Mouse (Mus musculus): ENCODE measurements around the gene C130050O18Rik. TPM values are rescaled to one million over a fixed set of nuclear protein-coding genes. Genes with fewer than 3 reads are reported as not detected.
A peak's percentile ranks its signal among the peaks of the same experiment; 100 is the strongest.
"Not testable (repeated sequence)": the region's sequence is repeated elsewhere in the genome, so short reads cannot be mapped to it uniquely, and the experiment has no call there.

Gene C130050O18Rik
- total RNA-seq, 2 experiments from 2014 or later = 0.24 to 0.28 TPM

GRCm38 (mm10) chr5:139378271-139378556, 26.9 kb upstream of the C130050O18Rik start:
- DNase-seq (ENCODE audit: extremely low spot score in 1 of 2, low spot score in 2 of 2) = no peak
- intact Hi-C loops (cut with DNase I) = no loop called here

- DNase-seq (ENCODE audit: extremely low spot score in 1 of 2, low spot score in 2 of 2) = peak in 1 of 2 experiments; percentile 85
- intact Hi-C loops (cut with DNase I) = no loop called here
These were observed 26.0 kb upstream of the C130050O18Rik start for GRCm38 (mm10) chr5:139378986-139379629.

GRCm38 (mm10) chr5:139379771-139380384, 25.2 kb upstream of the C130050O18Rik start:
- intact Hi-C loops (cut with DNase I) = no loop called here
- no peak for DNase-seq (ENCODE audit: extremely low spot score in 1 of 2, low spot score in 2 of 2)

GRCm38 (mm10) chr5:139380385-139381248, 24.5 kb upstream of the C130050O18Rik start:
- DNase-seq (ENCODE audit: extremely low spot score in 1 of 2, low spot score in 2 of 2) = peak; percentile 76 to 98
- intact Hi-C loops (cut with DNase I) = no loop called here

GRCm38 (mm10) chr5:139381586-139382513, 23.2 kb upstream of the C130050O18Rik start:
- DNase-seq (ENCODE audit: extremely low spot score in 1 of 2, low spot score in 2 of 2) = no peak
- intact Hi-C loops (cut with DNase I) = no loop called here

- intact Hi-C loops (cut with DNase I) = no loop called here
These were observed 22.3 kb upstream of the C130050O18Rik start for GRCm38 (mm10) chr5:139382760-139383159.

GRCm38 (mm10) chr5:139383234-139383633, 21.8 kb upstream of the C130050O18Rik start:
- intact Hi-C loops (cut with DNase I) = no loop called here
- DNase-seq (ENCODE audit: extremely low spot score in 1 of 2, low spot score in 2 of 2) = no peak

More at GRCm38 (mm10) chr5:139382760-139383159, 22.3 kb upstream of the C130050O18Rik start:
- DNase-seq (ENCODE audit: extremely low spot score in 1 of 2, low spot score in 2 of 2) = peak in 1 of 2 experiments; percentile 79

- intact Hi-C loops (cut with DNase I) = no loop called here
- DNase-seq (ENCODE audit: extremely low spot score in 1 of 2, low spot score in 2 of 2) = no peak
These were observed 20.5 kb upstream of the C130050O18Rik start for GRCm38 (mm10) chr5:139384531-139384930.

- DNase-seq (ENCODE audit: extremely low spot score in 1 of 2, low spot score in 2 of 2) = no peak
- intact Hi-C loops (cut with DNase I) = no loop called here
These were observed 19.0 kb upstream of the C130050O18Rik start for GRCm38 (mm10) chr5:139386047-139386446.

- intact Hi-C loops (cut with DNase I) = no loop called here
- DNase-seq (ENCODE audit: extremely low spot score in 1 of 2, low spot score in 2 of 2) = peak in 1 of 2 experiments; percentile 82
These were observed 17.5 kb upstream of the C130050O18Rik start for GRCm38 (mm10) chr5:139387329-139388194.

GRCm38 (mm10) chr5:139388195-139388570, 16.9 kb upstream of the C130050O18Rik start:
- no peak for DNase-seq (ENCODE audit: extremely low spot score in 1 of 2, low spot score in 2 of 2)
- intact Hi-C loops (cut with DNase I) = no loop called here

- peak; percentile 46 to 78 for DNase-seq (ENCODE audit: extremely low spot score in 1 of 2, low spot score in 2 of 2)
- intact Hi-C loops (cut with DNase I) = no loop called here
These were observed 16.1 kb upstream of the C130050O18Rik start for GRCm38 (mm10) chr5:139388694-139389675.

- peak; percentile 36 to 79 for DNase-seq (ENCODE audit: extremely low spot score in 1 of 2, low spot score in 2 of 2)
- intact Hi-C loops (cut with DNase I) = no loop called here
These were observed 15.4 kb upstream of the C130050O18Rik start for GRCm38 (mm10) chr5:139389676-139390061.

- intact Hi-C loops (cut with DNase I); DNase-seq (ENCODE audit: extremely low spot score in 1 of 2, low spot score in 2 of 2): not testable (repeated sequence)
These were observed 14.6 kb upstream of the C130050O18Rik start for GRCm38 (mm10) chr5:139390324-139391119.

- DNase-seq (ENCODE audit: extremely low spot score in 1 of 2, low spot score in 2 of 2) = peak in 1 of 2 experiments; percentile 80
- intact Hi-C loops (cut with DNase I) = no loop called here
These were observed 13.6 kb upstream of the C130050O18Rik start for GRCm38 (mm10) chr5:139391309-139391990.
